Mouse (Mus musculus) MEL (cell line): Measurements from ENCODE around the gene Ccser1. TPM values are rescaled to one million over a fixed set of nuclear protein-coding genes. Genes with fewer than 3 reads are reported as not detected.
"Not testable (repeated sequence)": the region's sequence is repeated elsewhere in the genome, so short reads cannot be mapped to it uniquely, and the experiment has no call there.

Experiments
- DNase-seq: peaks from one replicate; pipeline ENCODE4 v3.0.0; 2011; ENCODE audit warnings: low read depth, low spot score
- H3K27ac ChIP-seq: 2 replicates; pipeline ENCODE4 v1.5.1; 2012; ENCODE audit warnings: low read depth, mild to moderate bottlenecking, control low read depth, low read length, moderate library complexity; ENCODE audit not compliant: control insufficient read depth
- H3K27me3 ChIP-seq, 2 experiments: fragments of 150-350 bp in 1 of 2; sonication (generic) in 1 of 2; 2 replicates each; pipeline ENCODE4 v1.6.1; 2012; ENCODE audit warnings: low read length in 2 of 2, mild to moderate bottlenecking in 2 of 2, improper control_type of control experiment in 1 of 2, moderate library complexity in 1 of 2; ENCODE audit not compliant: insufficient read depth in 2 of 2, control insufficient read depth in 1 of 2
- H3K36me3 ChIP-seq, 2 experiments: 2 replicates each; pipeline ENCODE4 v1.6.1; 2012 to 2014; ENCODE audit warnings: low read length in 2 of 2, improper control_type of control experiment in 1 of 2, inconsistent platforms in 1 of 2, mild to moderate bottlenecking in 1 of 2; ENCODE audit not compliant: insufficient read depth in 2 of 2, control insufficient read depth in 1 of 2
- H3K4me1 ChIP-seq, 2 experiments: fragments of 150-350 bp in 1 of 2; sonication (generic) in 1 of 2; 2 replicates each; pipeline ENCODE4 v1.6.1; 2012; ENCODE audit warnings: low read length in 2 of 2, improper control_type of control experiment in 1 of 2, mild to moderate bottlenecking in 1 of 2; ENCODE audit not compliant: insufficient read depth in 2 of 2, control insufficient read depth in 1 of 2
- H3K4me3 ChIP-seq, 2 experiments: fragments of 150-350 bp in 1 of 2; sonication (generic) in 1 of 2; 2 replicates each; pipeline ENCODE4 v1.5.1; 2012; ENCODE audit warnings: low read depth in 2 of 2, low read length in 2 of 2, mild to moderate bottlenecking in 2 of 2, moderate library complexity in 2 of 2, control low read depth in 1 of 2, improper control_type of control experiment in 1 of 2; ENCODE audit not compliant: control insufficient read depth in 1 of 2, insufficient read depth in 1 of 2
- H3K79me2 ChIP-seq: 2 replicates; pipeline ENCODE4 v1.6.1; 2012; ENCODE audit warnings: mild to moderate bottlenecking, low read length, moderate library complexity; ENCODE audit not compliant: control insufficient read depth, poor library complexity, insufficient read depth
- H3K9ac ChIP-seq: 2 replicates; pipeline ENCODE4 v1.6.1; 2012; ENCODE audit warnings: low read depth, mild to moderate bottlenecking, control low read depth, low read length, moderate library complexity; ENCODE audit not compliant: control insufficient read depth, poor library complexity, severe bottlenecking
- H3K9me3 ChIP-seq: fragments of 150-350 bp; sonication (generic); replicated peaks from 2 replicates; pipeline ENCODE4 v1.6.1; 2012; ENCODE audit warnings: mild to moderate bottlenecking, low read length, improper control_type of control experiment, moderate library complexity; ENCODE audit not compliant: insufficient read depth
- CHD1 ChIP-seq: IDR thresholded peaks from 2 replicates; pipeline ENCODE4 v1.6.1; 2012; ENCODE audit warnings: low read depth, mild to moderate bottlenecking, inconsistent platforms, low read length, improper control_type of control experiment
- CHD2 ChIP-seq: IDR thresholded peaks from 2 replicates; pipeline ENCODE4 v1.6.1; 2011; ENCODE audit warnings: low read length, improper control_type of control experiment
- CTCF ChIP-seq, 3 experiments: IDR thresholded peaks in 2 of 3; conservative IDR thresholded peaks in 1 of 3; 2 replicates each; pipeline ENCODE4 v1.5.1; 2011 to 2012; ENCODE audit warnings: low read length in 3 of 3, low read depth in 2 of 3, mild to moderate bottlenecking in 2 of 3, improper control_type of control experiment in 1 of 3, inconsistent platforms in 1 of 3, mixed read lengths in 1 of 3, moderate library complexity in 1 of 3; ENCODE audit not compliant: control insufficient read depth in 1 of 3, insufficient read depth in 1 of 3, poor library complexity in 1 of 3, severe bottlenecking in 1 of 3
- E2F4 ChIP-seq: IDR thresholded peaks from 2 replicates; pipeline ENCODE4 v1.6.1; 2011; ENCODE audit warnings: low read depth, low read length, improper control_type of control experiment, borderline replicate concordance
- GATA1 ChIP-seq: IDR thresholded peaks from 2 replicates; pipeline ENCODE4 v1.6.1; 2011; ENCODE audit warnings: low read depth, low read length, improper control_type of control experiment
- HCFC1 ChIP-seq: IDR thresholded peaks from 2 replicates; pipeline ENCODE4 v1.6.1; 2012; ENCODE audit warnings: low read depth, mild to moderate bottlenecking, inconsistent platforms, low read length, improper control_type of control experiment, moderate library complexity
- KAT2A ChIP-seq: conservative IDR thresholded peaks from 2 replicates; pipeline ENCODE4 v1.6.1; 2012; ENCODE audit warnings: low read depth, low read length, improper control_type of control experiment, inconsistent platforms
- MYB ChIP-seq: IDR thresholded peaks from 2 replicates; pipeline ENCODE4 v1.6.1; 2011; ENCODE audit warnings: mild to moderate bottlenecking, low read depth, low read length, improper control_type of control experiment
- MYC ChIP-seq: IDR thresholded peaks from 2 replicates; pipeline ENCODE4 v1.6.1; 2011; ENCODE audit warnings: low read depth, mild to moderate bottlenecking, low read length, improper control_type of control experiment, moderate library complexity
- NELFE ChIP-seq: IDR thresholded peaks from 2 replicates; pipeline ENCODE4 v1.6.1; 2011; ENCODE audit warnings: low read depth, low read length, improper control_type of control experiment
- POLR2A ChIP-seq, 2 experiments: IDR thresholded peaks; 2 replicates each; pipeline ENCODE4 v1.6.1; 2011 to 2012; ENCODE audit warnings: low read length in 2 of 2, mild to moderate bottlenecking in 2 of 2, control low read depth in 1 of 2, improper control_type of control experiment in 1 of 2, low read depth in 1 of 2, moderate library complexity in 1 of 2; ENCODE audit not compliant: control insufficient read depth in 1 of 2, insufficient read depth in 1 of 2, poor library complexity in 1 of 2
- POLR2AphosphoS2 ChIP-seq: IDR thresholded peaks from 2 replicates; pipeline ENCODE4 v1.6.1; 2011; ENCODE audit warnings: low read length, improper control_type of control experiment
- RAD21 ChIP-seq: IDR thresholded peaks from 2 replicates; pipeline ENCODE4 v1.6.1; 2011; ENCODE audit warnings: mild to moderate bottlenecking, low read depth, low read length, improper control_type of control experiment
- RCOR1 ChIP-seq: IDR thresholded peaks from 2 replicates; pipeline ENCODE4 v1.6.1; 2012; ENCODE audit warnings: low read depth, mild to moderate bottlenecking, inconsistent platforms, low read length, improper control_type of control experiment
- SIN3A ChIP-seq: IDR thresholded peaks from 2 replicates; pipeline ENCODE4 v1.6.1; 2012; ENCODE audit warnings: low read length, improper control_type of control experiment, inconsistent platforms
- SMC3 ChIP-seq: IDR thresholded peaks from 2 replicates; pipeline ENCODE4 v1.6.1; 2011; ENCODE audit warnings: low read depth, low read length, improper control_type of control experiment
- TCF12 ChIP-seq: IDR thresholded peaks from 2 replicates; pipeline ENCODE4 v1.6.1; 2014; ENCODE audit warnings: low read depth, mild to moderate bottlenecking, inconsistent platforms, low read length, improper control_type of control experiment, moderate library complexity
- USF1 ChIP-seq: IDR thresholded peaks from 2 replicates; pipeline ENCODE4 v1.6.1; 2014; ENCODE audit warnings: low read depth, mild to moderate bottlenecking, inconsistent platforms, low read length, improper control_type of control experiment, moderate library complexity
- USF2 ChIP-seq, 2 experiments: IDR thresholded peaks; 2 replicates each; pipeline ENCODE4 v1.6.1; 2011 to 2012; ENCODE audit warnings: improper control_type of control experiment in 2 of 2, low read length in 2 of 2, borderline replicate concordance in 1 of 2, inconsistent platforms in 1 of 2, low read depth in 1 of 2, mild to moderate bottlenecking in 1 of 2; ENCODE audit not compliant: insufficient read depth in 1 of 2
- ZMIZ1 ChIP-seq: IDR thresholded peaks from 2 replicates; pipeline ENCODE4 v1.6.1; 2012; ENCODE audit warnings: low read depth, mild to moderate bottlenecking, inconsistent platforms, low read length, improper control_type of control experiment, moderate library complexity
- ZNF384 ChIP-seq: IDR thresholded peaks from 2 replicates; pipeline ENCODE4 v1.6.1; 2012; ENCODE audit warnings: low read depth, mild to moderate bottlenecking, inconsistent platforms, low read length, improper control_type of control experiment
- polyA plus RNA-seq, 2 experiments: library from polyadenylated mRNA; stranded (reverse) in 1 of 2; unstranded in 1 of 2; fragments of >175 nt in 1 of 2; fragments of >200 nt in 1 of 2; gene quantifications; 2 replicates each; pipeline versions ENCODE4 v1.2.1 to v1.2.4; 2012; ENCODE audit warnings: low replicate concordance in 2 of 2, low read depth in 1 of 2; ENCODE audit not compliant: insufficient read length in 2 of 2, insufficient read depth in 1 of 2, missing spikeins in 1 of 2
- total RNA-seq: library from RNA; depleted of rRNA; stranded (reverse); fragments of 300-350 nt; gene quantifications from 2 replicates; pipeline ENCODE4 v1.2.3, GENCODE M21; 2012

The Ccser1 gene
- total and polyA plus RNA-seq, 3 experiments = not detected

DNA sequence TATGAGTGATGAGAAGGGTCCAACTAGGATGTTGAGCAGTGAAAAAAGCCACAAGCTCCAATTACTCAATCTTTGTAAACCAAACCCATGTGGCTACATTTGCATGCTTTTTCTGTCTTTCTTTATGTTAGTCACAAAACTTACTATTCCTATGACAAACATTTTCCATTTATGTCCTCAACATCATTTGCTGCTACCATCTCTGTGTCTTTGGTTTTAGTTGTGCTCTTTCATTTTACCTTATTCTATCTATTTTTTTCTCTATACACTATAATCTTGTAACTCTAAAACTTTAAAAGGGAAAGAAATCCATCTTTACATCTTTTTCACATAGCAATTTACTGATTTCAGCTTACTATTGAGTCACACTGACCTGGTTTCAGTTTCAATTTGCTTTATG is 834.2 kb downstream of the Ccser1 start:
- H3K4me1 ChIP-seq = no peaks in the 10 kb centered on the region
- H3K9ac ChIP-seq = no peak overlapping the region

DNA sequence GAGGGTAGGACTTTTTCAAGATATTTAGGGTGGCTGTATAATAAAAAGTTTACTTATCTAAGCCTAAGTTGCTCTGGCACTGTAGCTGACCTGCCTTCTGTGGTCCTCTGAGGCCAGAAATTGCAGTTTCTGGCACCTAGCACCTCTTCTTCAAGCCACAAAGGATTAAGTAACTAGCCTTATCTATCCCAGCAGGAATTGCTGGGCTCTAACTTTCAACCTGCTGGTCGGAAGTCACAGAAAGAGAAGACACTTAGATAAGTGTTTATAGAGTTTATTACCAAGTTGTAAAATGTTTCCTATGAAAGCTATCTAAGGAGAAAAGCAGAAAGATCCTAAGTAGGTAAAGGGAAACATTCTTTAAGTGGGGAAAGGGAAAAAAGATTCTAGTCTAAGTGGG is 864.3 kb downstream of the Ccser1 start:
- no peak for DNase-seq
- Histone ChIP-seq H3K9me3 (no peaks in the 10 kb centered on the region), H3K79me2 (no peaks in the 10 kb centered on the region), H3K27me3 (no peaks in the 10 kb centered on the region), H3K36me3 (no peaks in the 10 kb centered on the region), H3K4me3 (no peak overlapping the region), H3K4me1 (no peaks in the 10 kb centered on the region), H3K9ac (no peak overlapping the region), H3K27ac (no peak overlapping the region)
- TF ChIP-seq CHD1 (no peak), CHD2 (no peak), USF2 (IDR thresholded peaks at IDR 0.05; ENCODE audit: borderline replicate concordance in 1 of 2, insufficient read depth in 1 of 2, low read depth in 1 of 2, low read length in 2 of 2) (no peak), CTCF (IDR thresholded peaks at IDR 0.05 in 2 of 3, conservative IDR thresholded peaks at IDR 0.05 in 1 of 3; ENCODE audit: control insufficient read depth in 1 of 3, insufficient read depth in 1 of 3, low read depth in 2 of 3, low read length in 3 of 3, poor library complexity in 1 of 3, severe bottlenecking in 1 of 3) (no peak), SIN3A (no peak), KAT2A (no peak), POLR2A (IDR thresholded peaks at IDR 0.05; ENCODE audit: control insufficient read depth in 1 of 2, insufficient read depth in 1 of 2, low read depth in 1 of 2, low read length in 2 of 2, poor library complexity in 1 of 2) (no peak), RAD21 (no peak), NELFE (no peak), ZMIZ1 (no peak), TCF12 (no peak), E2F4 (no peak), RCOR1 (no peak), ZNF384 (no peak), GATA1 (no peak), SMC3 (no peak)

More for the DNA sequence above, 834.2 kb downstream of the Ccser1 start:
- Histone ChIP-seq H3K9me3 (no peaks in the 10 kb centered on the region), H3K27ac (no peak overlapping the region), H3K27me3 (no peaks in the 10 kb centered on the region), H3K4me3 (no peak overlapping the region), H3K79me2 (no peaks in the 10 kb centered on the region), H3K36me3 (no peaks in the 10 kb centered on the region)
- TF ChIP-seq USF1 (no peak), HCFC1 (no peak), MYB (no peak), CHD2 (no peak), CHD1 (no peak), E2F4 (no peak), POLR2AphosphoS2 (no peak), GATA1 (no peak), MYC (no peak), TCF12 (no peak)
- no peak for DNase-seq

DNA sequence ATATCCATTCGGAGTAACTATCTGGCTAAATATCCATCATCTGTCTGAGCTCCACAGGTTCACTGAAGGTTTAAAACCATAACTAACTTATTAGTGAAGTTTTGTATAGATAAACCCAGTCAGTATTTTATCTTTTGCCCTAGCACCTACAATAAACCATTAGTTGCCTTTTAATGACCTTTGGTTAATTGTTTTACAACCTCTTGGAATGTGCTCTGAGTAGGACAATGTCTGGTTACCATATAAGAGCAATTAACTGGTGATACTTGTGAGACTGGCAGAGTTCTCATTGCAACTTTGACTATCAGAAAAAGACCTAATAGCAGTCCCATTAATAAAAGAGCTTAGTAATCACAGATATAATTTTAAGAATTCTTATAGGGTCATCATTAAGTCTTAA is 864.9 kb downstream of the Ccser1 start:
- not testable (repeated sequence) for H3K36me3 ChIP-seq, H3K27me3 ChIP-seq

More for the DNA sequence above, 864.9 kb downstream of the Ccser1 start:
- H3K4me1 ChIP-seq, H3K27ac ChIP-seq, H3K9ac ChIP-seq, H3K79me2 ChIP-seq, DNase-seq, H3K4me3 ChIP-seq, H3K9me3 ChIP-seq: not testable (repeated sequence)
